Mouse (Mus musculus): ENCODE data around the gene Prf1. TPM values are rescaled to one million over a fixed set of nuclear protein-coding genes. Genes with fewer than 3 reads are reported as not detected.

The Prf1 gene
- total and polyA plus RNA-seq, 2 experiments from 2014 or later = 0.04 TPM; not detected in 1

- no peak overlapping the region for H3K4me2 ChIP-seq (ENCODE audit: low read depth, low read length)
Observed at GRCm38 (mm10) chr10:61286246-61286645, 11.4 kb upstream of the Prf1 start.

GRCm38 (mm10) chr10:61290016-61290415, 7.6 kb upstream of the Prf1 start:
- Histone ChIP-seq H3K4me2 (ENCODE audit: low read depth, low read length) (no peak overlapping the region), H3K36me3 (replicated peaks; ENCODE audit: control insufficient read depth, insufficient read depth, low read length) (no peaks in the 10 kb centered on the region), H3K4me1 (ENCODE audit: control insufficient read depth, insufficient read depth) (peaks cover 7% of the 10 kb centered on the region), H3K9ac (replicated peaks; ENCODE audit: low read depth, low read length) (no peak overlapping the region), H3K4me3 (ENCODE audit: low read depth, low read length) (no peak overlapping the region), H3K27ac (ENCODE audit: low read depth) (peak overlapping the region; percentile 84), H3K27me3 (ENCODE audit: control insufficient read depth, insufficient read depth, low read length) (no peaks in the 10 kb centered on the region), H3K9me3 (replicated peaks; ENCODE audit: control insufficient read depth, low read length) (no peaks in the 10 kb centered on the region)
- DNase-seq (ENCODE audit: low spot score) = peak; percentile 78
- 23% methylated on average over 2 of the region's 2 CpGs for WGBS
- no peak for TF ChIP-seq CTCF (IDR thresholded peaks at IDR 0.05; ENCODE audit: low read depth)
- no peak for TF ChIP-seq EP300 (IDR thresholded peaks at IDR 0.05; ENCODE audit: low read depth)
- peak; percentile 85 for ATAC-seq (ENCODE audit: insufficient read depth, low read depth)

More at GRCm38 (mm10) chr10:61286246-61286645, 11.4 kb upstream of the Prf1 start:
- WGBS = 42% methylated on average over 7 of the region's 7 CpGs
- H3K9ac ChIP-seq (replicated peaks; ENCODE audit: low read depth, low read length) = no peak overlapping the region
- no peak for TF ChIP-seq EP300 (IDR thresholded peaks at IDR 0.05; ENCODE audit: low read depth)
- TF ChIP-seq CTCF (IDR thresholded peaks at IDR 0.05; ENCODE audit: low read depth) = no peak
- peaks cover 7% of the 10 kb centered on the region for H3K4me1 ChIP-seq (ENCODE audit: control insufficient read depth, insufficient read depth)
- no peaks in the 10 kb centered on the region for H3K27me3 ChIP-seq (ENCODE audit: control insufficient read depth, insufficient read depth, low read length)
- H3K9me3 ChIP-seq (replicated peaks; ENCODE audit: control insufficient read depth, low read length) = no peaks in the 10 kb centered on the region
- peak overlapping the region; percentile 72 for H3K27ac ChIP-seq (ENCODE audit: low read depth)
- no peak overlapping the region for H3K4me3 ChIP-seq (ENCODE audit: low read depth, low read length)
- peak; percentile 66 for ATAC-seq (ENCODE audit: insufficient read depth, low read depth)
- no peaks in the 10 kb centered on the region for H3K36me3 ChIP-seq (replicated peaks; ENCODE audit: control insufficient read depth, insufficient read depth, low read length)
- DNase-seq (ENCODE audit: low spot score) = peak; percentile 50

- Histone ChIP-seq H3K27me3 (ENCODE audit: control insufficient read depth, insufficient read depth, low read length) (no peaks in the 10 kb centered on the region), H3K4me2 (ENCODE audit: low read depth, low read length) (no peak overlapping the region), H3K9ac (replicated peaks; ENCODE audit: low read depth, low read length) (no peak overlapping the region), H3K27ac (ENCODE audit: low read depth) (peak overlapping the region; percentile 84), H3K36me3 (replicated peaks; ENCODE audit: control insufficient read depth, insufficient read depth, low read length) (no peaks in the 10 kb centered on the region), H3K4me3 (ENCODE audit: low read depth, low read length) (no peak overlapping the region), H3K4me1 (ENCODE audit: control insufficient read depth, insufficient read depth) (peaks cover 7% of the 10 kb centered on the region), H3K9me3 (replicated peaks; ENCODE audit: control insufficient read depth, low read length) (no peaks in the 10 kb centered on the region)
- DNase-seq (ENCODE audit: low spot score) (no peak), ATAC-seq (ENCODE audit: insufficient read depth, low read depth) (no peak)
- TF ChIP-seq CTCF (IDR thresholded peaks at IDR 0.05; ENCODE audit: low read depth) (no peak), EP300 (IDR thresholded peaks at IDR 0.05; ENCODE audit: low read depth) (no peak)
- WGBS = 32% methylated on average over 2 of the region's 2 CpGs
Observed at GRCm38 (mm10) chr10:61290479-61290878, 7.2 kb upstream of the Prf1 start.

- no peak for DNase-seq (ENCODE audit: low spot score)
- 48% methylated on average over 8 of the region's 8 CpGs for WGBS
Observed at GRCm38 (mm10) chr10:61294242-61294641, 3.4 kb upstream of the Prf1 start.

GRCm38 (mm10) chr10:61296713-61297445, 754 bp upstream of the Prf1 start:
- ATAC-seq (ENCODE audit: insufficient read depth, low read depth) = no peak
- WGBS = 62% methylated on average over 8 of the region's 8 CpGs
- DNase-seq (ENCODE audit: low spot score) = no peak

More at GRCm38 (mm10) chr10:61294242-61294641, 3.4 kb upstream of the Prf1 start:
- no peaks in the 10 kb centered on the region for H3K9me3 ChIP-seq (replicated peaks; ENCODE audit: control insufficient read depth, low read length)
- H3K4me2 ChIP-seq (ENCODE audit: low read depth, low read length) = no peak overlapping the region
- no peak overlapping the region for H3K27ac ChIP-seq (ENCODE audit: low read depth)
- no peak overlapping the region for H3K9ac ChIP-seq (replicated peaks; ENCODE audit: low read depth, low read length)
- TF ChIP-seq EP300 (IDR thresholded peaks at IDR 0.05; ENCODE audit: low read depth) = no peak
- no peak overlapping the region for H3K4me3 ChIP-seq (ENCODE audit: low read depth, low read length)
- ATAC-seq (ENCODE audit: insufficient read depth, low read depth) = no peak
- H3K27me3 ChIP-seq (ENCODE audit: control insufficient read depth, insufficient read depth, low read length) = no peaks in the 10 kb centered on the region
- no peaks in the 10 kb centered on the region for H3K36me3 ChIP-seq (replicated peaks; ENCODE audit: control insufficient read depth, insufficient read depth, low read length)
- H3K4me1 ChIP-seq (ENCODE audit: control insufficient read depth, insufficient read depth) = peaks cover 18% of the 10 kb centered on the region

GRCm38 (mm10) chr10:61300996-61301395, 3.4 kb downstream of the Prf1 start:
- no peak for DNase-seq (ENCODE audit: low spot score)
- H3K9ac ChIP-seq (replicated peaks; ENCODE audit: low read depth, low read length) = no peak overlapping the region
- no peaks in the 10 kb centered on the region for H3K27me3 ChIP-seq (ENCODE audit: control insufficient read depth, insufficient read depth, low read length)
- TF ChIP-seq EP300 (IDR thresholded peaks at IDR 0.05; ENCODE audit: low read depth) (no peak), CTCF (IDR thresholded peaks at IDR 0.05; ENCODE audit: low read depth) (no peak)
- H3K9me3 ChIP-seq (replicated peaks; ENCODE audit: control insufficient read depth, low read length) = no peaks in the 10 kb centered on the region
- 69% methylated on average over 3 of the region's 3 CpGs for WGBS
- H3K4me1 ChIP-seq (ENCODE audit: control insufficient read depth, insufficient read depth) = 0 out of 2 replicates have a peak, but pooled peaks cover 12% of the 10 kb centered on the region
- no peak for ATAC-seq (ENCODE audit: insufficient read depth, low read depth)
- H3K27ac ChIP-seq (ENCODE audit: low read depth) = no peak overlapping the region
- H3K36me3 ChIP-seq (replicated peaks; ENCODE audit: control insufficient read depth, insufficient read depth, low read length) = no peaks in the 10 kb centered on the region
- H3K4me3 ChIP-seq (ENCODE audit: low read depth, low read length) = no peak overlapping the region
- no peak overlapping the region for H3K4me2 ChIP-seq (ENCODE audit: low read depth, low read length)

More at GRCm38 (mm10) chr10:61296713-61297445, 754 bp upstream of the Prf1 start:
- Histone ChIP-seq H3K4me3 (ENCODE audit: low read depth, low read length) (no peak overlapping the region), H3K27ac (ENCODE audit: low read depth) (no peak overlapping the region), H3K4me2 (ENCODE audit: low read depth, low read length) (no peak overlapping the region), H3K36me3 (replicated peaks; ENCODE audit: control insufficient read depth, insufficient read depth, low read length) (no peaks in the 10 kb centered on the region), H3K27me3 (ENCODE audit: control insufficient read depth, insufficient read depth, low read length) (no peaks in the 10 kb centered on the region), H3K4me1 (ENCODE audit: control insufficient read depth, insufficient read depth) (0 out of 2 replicates have a peak, but pooled peaks cover 12% of the 10 kb centered on the region), H3K9me3 (replicated peaks; ENCODE audit: control insufficient read depth, low read length) (no peaks in the 10 kb centered on the region), H3K9ac (replicated peaks; ENCODE audit: low read depth, low read length) (no peak overlapping the region)
- no peak for TF ChIP-seq CTCF (IDR thresholded peaks at IDR 0.05; ENCODE audit: low read depth)

Measured in heart, postnatal 0 days (tissue).